Mouse (Mus musculus) hematopoietic stem cell, adult 5-6 weeks (primary cell): Measurements from ENCODE around the gene Fam189b. TPM values are rescaled to one million over a fixed set of nuclear protein-coding genes. Genes with fewer than 3 reads are reported as not detected.

ENCODE experiments used
- ATAC-seq, 2 experiments: fragments of 125-278 bp in 1 of 2; replicated peaks in 1 of 2; 2 replicates each; pipeline ENCODE4 v1.8.0; 2016 to 2017; ENCODE audit warnings: inconsistent platforms in 2 of 2, mild to moderate bottlenecking in 2 of 2, moderate number of reproducible peaks in 2 of 2, low read depth in 1 of 2, moderate TSS enrichment in 1 of 2; ENCODE audit not compliant: low FRiP score in 2 of 2, poor library complexity in 2 of 2, severe bottlenecking in 2 of 2, insufficient read depth in 1 of 2, low TSS enrichment in 1 of 2
- total RNA-seq: library from RNA; stranded (forward); fragments of 172-1452, 232-1000 nt; gene quantifications from 2 replicates; pipeline ENCODE4 v1.2.3, GENCODE M21; 2017

Fam189b gene
- total RNA-seq, 1 experiment from 2014 or later: 7.3 TPM

GRCm38 (mm10) chr3:89190436-89190835, 7.5 kb downstream of the Fam189b start:
- no peak for ATAC-seq

DNA sequence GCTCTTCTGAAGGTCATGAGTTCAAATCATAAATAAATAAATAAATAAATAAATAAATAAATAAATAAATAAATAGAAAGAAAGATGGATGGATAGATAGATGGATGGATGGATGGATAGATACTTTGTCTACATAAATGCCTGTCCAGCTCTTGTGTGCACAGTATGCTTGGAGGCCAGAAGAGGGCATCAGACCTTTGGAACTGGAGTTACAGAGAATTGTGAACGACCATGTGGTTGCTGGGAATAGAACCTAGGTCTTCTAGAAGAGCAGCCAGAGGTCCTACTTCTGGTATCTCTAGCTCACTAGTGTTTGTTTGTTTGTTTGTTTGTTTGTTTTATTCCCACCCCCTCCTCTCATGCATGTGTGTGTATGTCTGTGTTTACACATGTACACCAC, 10.4 kb downstream of the Fam189b start:
- no peak for ATAC-seq

DNA sequence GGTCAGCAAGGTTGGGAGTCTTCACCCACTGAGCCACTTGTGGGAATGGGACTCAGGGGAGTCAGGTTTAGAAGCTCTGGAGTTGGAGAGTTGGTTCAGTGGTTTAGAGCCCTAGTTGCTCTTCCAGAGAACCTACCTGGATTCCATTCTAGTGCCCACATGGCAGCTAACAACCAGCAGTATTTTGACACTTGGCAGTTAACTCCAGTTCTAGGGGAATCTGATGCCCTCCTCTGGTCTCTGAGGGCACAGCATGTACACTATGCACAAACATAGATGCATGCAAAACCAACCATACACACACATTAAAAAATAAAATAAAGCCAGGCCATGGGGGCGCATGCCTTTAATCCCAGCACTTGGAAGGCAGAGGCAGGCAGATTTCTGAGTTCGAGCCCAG, 10.9 kb downstream of the Fam189b start:
- ATAC-seq: 0 out of 4 replicates have a peak, but pooled peaks of 1 of the 2 experiments have one; percentile 26

DNA sequence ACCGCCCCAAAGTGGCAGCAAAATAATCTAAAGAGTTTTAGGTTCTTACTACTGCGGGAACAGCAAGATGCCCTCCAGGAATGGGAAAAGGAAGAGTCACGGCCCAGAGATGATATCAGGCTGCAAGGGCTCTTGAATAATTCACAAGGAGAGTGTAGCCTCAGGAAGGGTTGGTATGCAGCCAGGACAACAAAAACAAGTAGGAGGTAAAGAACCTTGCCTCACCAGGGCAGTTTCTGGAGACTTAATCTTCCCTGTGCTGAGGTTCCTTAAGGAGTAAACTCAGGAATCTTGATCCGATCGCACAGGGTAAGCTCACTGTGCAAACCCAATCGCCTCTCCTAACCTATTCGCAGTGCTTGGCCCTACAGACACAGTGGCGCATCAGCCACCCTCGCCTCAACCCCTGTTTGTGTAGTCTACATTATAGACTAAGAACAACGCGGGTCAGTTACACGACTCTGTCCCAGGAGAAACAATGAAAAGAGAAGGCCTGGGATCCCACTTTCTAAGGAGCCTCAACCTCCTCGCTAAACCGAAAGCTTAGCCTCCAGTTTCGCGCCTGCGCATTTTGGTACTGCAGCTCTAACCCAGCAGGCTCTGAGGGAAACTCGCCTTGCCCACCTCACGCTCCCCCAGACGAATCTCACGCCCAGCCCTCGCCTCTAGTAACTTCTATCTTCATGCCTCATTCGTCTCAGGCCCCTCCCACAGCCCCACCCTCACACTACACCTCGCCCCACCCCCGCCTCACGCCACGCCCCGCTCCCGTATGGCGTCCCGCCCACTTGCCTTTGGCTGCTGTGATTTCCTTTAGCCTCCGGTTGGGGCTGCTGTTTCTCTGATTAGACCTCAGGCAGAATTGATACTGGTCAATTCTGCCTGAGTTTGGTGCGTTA, 13.3 kb downstream of the Fam189b start:
- peak; percentile 98 to 99 for ATAC-seq

- ATAC-seq: no peak
Observed at GRCm38 (mm10) chr3:89199839-89200238, 16.9 kb downstream of the Fam189b start.

DNA sequence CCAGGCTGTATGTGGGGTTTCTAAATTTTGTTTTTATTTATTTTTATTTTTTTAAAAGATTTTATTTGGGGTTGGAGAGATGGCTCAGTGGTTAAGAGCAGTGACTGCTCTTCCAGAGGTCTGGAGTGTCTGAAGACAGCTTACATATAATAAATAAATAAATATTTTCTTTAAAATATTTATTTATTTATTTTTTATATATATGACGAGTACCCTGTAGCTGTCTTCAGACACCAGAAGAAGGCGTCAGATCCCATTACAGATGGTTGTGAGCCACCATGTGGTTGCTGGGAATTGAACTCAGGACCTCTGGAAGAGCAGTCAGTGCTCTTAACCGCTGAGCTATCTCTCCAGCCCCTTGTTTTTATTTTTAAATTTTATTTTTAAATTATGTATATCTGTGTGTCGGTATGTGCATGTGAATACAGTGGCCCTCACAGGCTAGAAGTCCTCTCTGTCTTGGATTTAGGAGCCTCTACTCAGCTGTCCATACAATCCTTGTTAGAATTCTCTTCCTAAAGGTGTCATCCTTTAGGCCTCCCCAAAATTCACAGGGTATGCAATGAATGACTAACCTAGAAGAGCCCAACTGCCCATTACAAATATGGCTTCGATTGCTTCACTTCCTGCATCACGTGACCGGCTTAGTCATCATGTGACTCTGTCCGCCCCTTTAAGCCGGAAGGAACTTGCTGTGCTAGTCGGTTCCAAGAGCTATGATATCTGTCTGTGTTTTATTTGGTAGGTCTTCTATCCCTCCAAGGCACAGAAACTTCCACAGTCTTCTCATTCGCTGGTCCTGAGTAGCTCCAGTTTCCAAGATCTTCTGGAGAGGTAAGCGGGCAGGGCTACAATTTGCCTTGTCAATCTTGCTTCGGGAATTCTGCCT, 19.6 kb downstream of the Fam189b start, which contains the start of gene Gba:
Gene Gba (plus strand): TSS at position 676 of the 889 bp plus-strand sequence.
- peak; percentile 88 to 89 for ATAC-seq

GRCm38 (mm10) chr3:89203142-89203514, 20.2 kb downstream of the Fam189b start:
- ATAC-seq: no peak

DNA sequence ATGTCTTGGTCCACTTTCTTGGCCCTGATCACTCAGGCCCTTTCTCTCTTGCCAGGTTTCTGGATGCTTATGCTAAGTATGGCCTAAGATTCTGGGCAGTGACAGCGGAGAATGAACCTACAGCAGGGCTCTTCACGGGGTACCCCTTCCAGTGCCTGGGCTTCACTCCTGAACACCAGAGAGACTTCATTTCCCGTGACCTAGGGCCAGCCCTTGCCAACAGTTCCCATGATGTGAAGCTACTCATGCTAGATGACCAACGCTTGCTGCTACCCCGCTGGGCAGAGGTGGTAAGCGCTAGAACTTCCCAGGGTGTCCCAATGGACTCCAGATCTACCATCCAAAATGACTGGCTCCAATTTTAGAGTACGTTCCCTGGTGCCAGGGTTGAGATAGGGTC, 23.1 kb downstream of the Fam189b start:
- ATAC-seq: no peak

DNA sequence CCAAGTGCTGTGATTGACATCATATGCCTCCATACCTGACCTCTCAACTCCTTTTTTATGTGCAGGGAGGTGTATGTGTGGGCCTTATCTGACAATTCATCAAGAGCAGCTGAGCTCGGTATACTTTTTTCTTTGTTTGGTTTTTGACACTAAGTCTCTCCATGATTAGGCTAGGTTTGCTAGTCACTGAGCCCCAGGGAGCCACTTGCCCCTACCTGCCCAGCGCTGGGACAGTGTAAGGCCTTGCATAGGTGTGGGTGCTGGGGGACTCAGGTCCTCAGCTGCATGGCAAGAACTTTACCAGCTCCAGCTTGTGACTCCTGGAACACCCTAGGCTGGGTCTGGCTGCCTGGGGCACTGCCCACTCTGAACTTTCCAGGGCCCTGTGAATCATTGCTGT, 23.8 kb downstream of the Fam189b start:
- ATAC-seq: no peak

GRCm38 (mm10) chr3:89208075-89208657, 25.2 kb downstream of the Fam189b start:
- no peak for ATAC-seq

DNA sequence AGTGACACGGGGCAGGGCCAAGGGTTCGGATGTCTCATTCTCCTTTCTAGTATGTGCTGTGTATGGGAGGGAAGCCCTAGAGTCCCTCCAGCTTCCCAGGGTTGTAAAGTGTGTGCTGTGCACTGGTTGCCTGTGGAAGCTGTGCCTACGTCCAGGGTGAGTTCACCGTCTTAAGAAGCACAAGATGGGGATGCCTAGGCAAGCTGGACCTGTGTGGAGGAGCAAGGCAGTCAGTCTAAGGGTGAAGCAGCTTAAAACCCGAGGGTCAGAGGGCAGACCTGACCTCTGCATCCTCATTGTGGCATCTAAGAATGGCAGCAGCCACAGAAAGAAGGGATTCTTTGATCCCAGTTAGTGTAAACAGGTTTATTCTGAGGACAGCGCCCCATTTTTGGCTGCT, 25.8 kb downstream of the Fam189b start:
- no peak for ATAC-seq

DNA sequence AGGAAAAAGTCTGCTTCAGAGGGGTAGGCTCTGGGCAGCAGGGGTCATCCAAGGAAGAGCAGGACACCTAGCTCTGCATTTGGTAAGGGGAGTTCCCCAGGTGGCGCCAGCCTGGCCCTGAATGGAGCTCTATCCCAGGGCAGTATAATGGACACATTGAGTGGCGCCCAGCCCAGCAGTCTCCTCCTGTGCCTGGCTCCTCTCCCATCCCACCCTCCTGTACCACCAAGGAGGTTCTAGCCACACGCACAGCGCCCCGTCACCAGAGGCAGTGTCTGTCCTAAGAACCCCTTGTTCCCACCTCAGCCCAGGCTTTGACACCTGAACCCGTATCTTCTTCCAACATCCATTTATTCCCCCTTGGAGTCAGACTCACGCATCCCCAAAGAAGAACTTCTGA, 26.8 kb downstream of the Fam189b start:
- ATAC-seq: no peak

GRCm38 (mm10) chr3:89210162-89210561, 27.2 kb downstream of the Fam189b start:
- ATAC-seq: no peak

- ATAC-seq: no peak
Observed at GRCm38 (mm10) chr3:89210731-89211130, 27.8 kb downstream of the Fam189b start.

DNA sequence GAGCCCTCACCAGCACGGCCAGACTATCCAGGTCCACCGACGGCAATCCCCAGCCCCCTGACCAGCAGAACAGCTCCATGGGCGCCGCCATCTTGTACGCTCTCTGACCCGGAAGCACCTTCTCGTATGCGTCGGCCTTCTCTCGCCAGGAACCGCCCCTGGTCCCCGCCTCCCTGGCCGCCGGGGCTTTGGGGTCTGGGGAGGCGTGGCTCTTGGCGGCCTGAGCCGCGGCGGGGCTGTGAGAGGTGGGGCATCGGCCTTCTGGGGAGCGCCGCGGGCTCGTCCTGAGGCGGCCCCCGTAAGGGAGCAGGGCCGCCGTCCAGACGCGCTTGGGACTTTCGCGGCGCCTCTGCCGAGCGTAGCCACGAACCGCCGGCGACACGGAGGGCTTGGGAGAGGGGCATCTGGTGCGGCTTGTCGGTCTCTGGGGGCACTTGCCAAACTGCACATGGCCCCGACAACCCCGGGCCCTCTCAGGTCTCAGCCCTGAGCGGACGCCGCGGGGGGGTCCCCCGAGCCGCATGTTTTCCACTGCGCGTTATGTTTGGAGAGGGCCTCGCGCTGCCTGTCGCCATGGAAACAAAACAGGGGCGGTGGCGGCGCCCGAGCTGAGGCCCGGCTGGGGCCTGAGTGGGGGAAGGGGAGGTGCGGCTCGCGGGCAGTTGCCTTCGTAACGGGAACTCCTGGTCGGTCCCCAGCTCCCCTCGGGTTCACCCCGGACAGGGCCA, 31.0 kb downstream of the Fam189b start:
- ATAC-seq: peak; percentile 75 to 84

GRCm38 (mm10) chr3:89214681-89215411, 31.9 kb downstream of the Fam189b start, which contains the start of gene Thbs3:
Gene Thbs3 (plus strand): TSS chr3:89215180.
- ATAC-seq: no peak
